Mouse (Mus musculus): Measurements from ENCODE around the gene Bpifb6. TPM values are rescaled to one million over a fixed set of nuclear protein-coding genes. Genes with fewer than 3 reads are reported as not detected.

The Bpifb6 gene
- polyA plus RNA-seq, 1 experiment from 2014 or later: not detected

- no peak for ATAC-seq (ENCODE audit: extremely low read depth, insufficient number of reproducible peaks, low FRiP score, low TSS enrichment)
Observed at GRCm38 (mm10) chr2:153914151-153914550, 14.0 kb downstream of the Bpifb6 start.

GRCm38 (mm10) chr2:153917930-153918329, 17.7 kb downstream of the Bpifb6 start, which contains the start of gene Bpifb3:
TSS of gene Bpifb3 (plus strand) at chr2:153918230.
- no peak for ATAC-seq (ENCODE audit: extremely low read depth, insufficient number of reproducible peaks, low FRiP score, low TSS enrichment)
- no peaks in the 10 kb centered on the region for H3K36me3 ChIP-seq
- no peak within 1 kb of the TSS for H3K4me3 ChIP-seq
- peaks cover 13% of the 10 kb centered on the region; the same call in 1 of the 2 replicates for H3K27me3 ChIP-seq (replicated peaks)
- H3K27ac ChIP-seq (replicated peaks): no peak within 1 kb of the TSS
- 74% methylated on average over 8 of the region's 8 CpGs for WGBS
- H3K4me1 ChIP-seq: 0 out of 2 replicates have a peak, but pooled peaks cover 4% of the 10 kb centered on the region
- no peaks in the 10 kb centered on the region for H3K9me3 ChIP-seq
- no peak within 1 kb of the TSS for H3K4me2 ChIP-seq
- no peak within 1 kb of the TSS for H3K9ac ChIP-seq

More at GRCm38 (mm10) chr2:153914151-153914550, 14.0 kb downstream of the Bpifb6 start:
- H3K36me3 ChIP-seq: no peaks in the 10 kb centered on the region
- no peak overlapping the region for H3K4me2 ChIP-seq
- WGBS: 53% methylated on average over 5 of the region's 5 CpGs
- 0 out of 2 replicates have a peak, but pooled peaks cover 4% of the 10 kb centered on the region for H3K4me1 ChIP-seq
- 0 out of 2 replicates have a peak, but pooled peaks cover under 1% of the 10 kb centered on the region for H3K27me3 ChIP-seq (replicated peaks)
- no peak overlapping the region for H3K27ac ChIP-seq (replicated peaks)
- no peak overlapping the region for H3K9ac ChIP-seq
- no peaks in the 10 kb centered on the region for H3K9me3 ChIP-seq
- H3K4me3 ChIP-seq: no peak overlapping the region

- Histone ChIP-seq H3K36me3 (no peaks in the 10 kb centered on the region), H3K4me1 (no peaks in the 10 kb centered on the region), H3K4me2 (no peak overlapping the region), H3K27me3 (replicated peaks) (peaks cover 13% of the 10 kb centered on the region; the same call in 1 of the 2 replicates), H3K27ac (replicated peaks) (no peak overlapping the region), H3K9ac (no peak overlapping the region), H3K4me3 (no peak overlapping the region), H3K9me3 (no peaks in the 10 kb centered on the region)
- 83% methylated on average over 6 of the region's 6 CpGs for WGBS
- ATAC-seq (ENCODE audit: extremely low read depth, insufficient number of reproducible peaks, low FRiP score, low TSS enrichment): no peak
Observed at GRCm38 (mm10) chr2:153921246-153921645, 21.1 kb downstream of the Bpifb6 start.

GRCm38 (mm10) chr2:153929871-153930413, 29.8 kb downstream of the Bpifb6 start:
- Histone ChIP-seq H3K4me3 (no peak overlapping the region), H3K4me2 (no peak overlapping the region), H3K27me3 (replicated peaks) (no peaks in the 10 kb centered on the region), H3K27ac (replicated peaks) (no peak overlapping the region), H3K4me1 (no peaks in the 10 kb centered on the region), H3K9me3 (no peaks in the 10 kb centered on the region), H3K9ac (no peak overlapping the region), H3K36me3 (no peaks in the 10 kb centered on the region)
- ATAC-seq (ENCODE audit: extremely low read depth, insufficient number of reproducible peaks, low FRiP score, low TSS enrichment): peak; percentile 31; the same call in 1 of the 2 replicates
- WGBS: 37% methylated on average over 3 of the region's 3 CpGs

- no peak for ATAC-seq (ENCODE audit: extremely low read depth, insufficient number of reproducible peaks, low FRiP score, low TSS enrichment)
- WGBS: 75% methylated on average over 6 of the region's 6 CpGs
- Histone ChIP-seq H3K36me3 (no peaks in the 10 kb centered on the region), H3K4me3 (no peak overlapping the region), H3K9me3 (no peaks in the 10 kb centered on the region), H3K27me3 (replicated peaks) (no peaks in the 10 kb centered on the region), H3K4me2 (no peak overlapping the region), H3K27ac (replicated peaks) (no peak overlapping the region), H3K4me1 (no peaks in the 10 kb centered on the region), H3K9ac (no peak overlapping the region)
Observed at GRCm38 (mm10) chr2:153931125-153931524, 30.9 kb downstream of the Bpifb6 start.

- Histone ChIP-seq H3K4me3 (no peak overlapping the region), H3K27ac (replicated peaks) (no peak overlapping the region), H3K9me3 (no peaks in the 10 kb centered on the region), H3K4me2 (no peak overlapping the region), H3K4me1 (no peaks in the 10 kb centered on the region), H3K9ac (no peak overlapping the region), H3K36me3 (no peaks in the 10 kb centered on the region), H3K27me3 (replicated peaks) (no peaks in the 10 kb centered on the region)
- no peak for ATAC-seq (ENCODE audit: extremely low read depth, insufficient number of reproducible peaks, low FRiP score, low TSS enrichment)
- 77% methylated on average over 6 of the region's 6 CpGs for WGBS
Observed at GRCm38 (mm10) chr2:153933311-153933710, 33.1 kb downstream of the Bpifb6 start.

- no peaks in the 10 kb centered on the region for H3K27me3 ChIP-seq (replicated peaks)
- H3K4me3 ChIP-seq: no peak overlapping the region
- H3K4me1 ChIP-seq: no peaks in the 10 kb centered on the region
- H3K9me3 ChIP-seq: no peaks in the 10 kb centered on the region
- no peak overlapping the region for H3K4me2 ChIP-seq
- H3K9ac ChIP-seq: no peak overlapping the region
- no peak for ATAC-seq (ENCODE audit: extremely low read depth, insufficient number of reproducible peaks, low FRiP score, low TSS enrichment)
- no peaks in the 10 kb centered on the region for H3K36me3 ChIP-seq
- H3K27ac ChIP-seq (replicated peaks): no peak overlapping the region
- WGBS: 83% methylated on average over 6 of the region's 6 CpGs
Observed at GRCm38 (mm10) chr2:153935348-153935747, 35.2 kb downstream of the Bpifb6 start.

- Histone ChIP-seq H3K4me2 (no peak within 1 kb of the TSS), H3K9ac (no peak within 1 kb of the TSS), H3K4me1 (no peaks in the 10 kb centered on the region), H3K27me3 (replicated peaks) (no peaks in the 10 kb centered on the region), H3K36me3 (no peaks in the 10 kb centered on the region), H3K27ac (replicated peaks) (no peak within 1 kb of the TSS), H3K9me3 (no peaks in the 10 kb centered on the region), H3K4me3 (no peak within 1 kb of the TSS)
- WGBS: 72% methylated on average over 5 of the region's 5 CpGs
- no peak for ATAC-seq (ENCODE audit: extremely low read depth, insufficient number of reproducible peaks, low FRiP score, low TSS enrichment)
Observed at GRCm38 (mm10) chr2:153937843-153938242, 37.7 kb downstream of the Bpifb6 start, which contains the start of gene Bpifb4. TSS of gene Bpifb4 (plus strand) at chr2:153938212.

- Histone ChIP-seq H3K36me3 (no peaks in the 10 kb centered on the region), H3K9ac (no peak overlapping the region), H3K4me1 (no peaks in the 10 kb centered on the region), H3K4me2 (no peak overlapping the region), H3K27me3 (replicated peaks) (peaks cover 16% of the 10 kb centered on the region), H3K27ac (replicated peaks) (no peak overlapping the region), H3K4me3 (no peak overlapping the region), H3K9me3 (no peaks in the 10 kb centered on the region)
- WGBS: 32% methylated on average over 3 of the region's 3 CpGs
- ATAC-seq (ENCODE audit: extremely low read depth, insufficient number of reproducible peaks, low FRiP score, low TSS enrichment): no peak
Observed at GRCm38 (mm10) chr2:153943537-153943936, 43.3 kb downstream of the Bpifb6 start.

GRCm38 (mm10) chr2:153944567-153944966, 44.4 kb downstream of the Bpifb6 start:
- ATAC-seq (ENCODE audit: extremely low read depth, insufficient number of reproducible peaks, low FRiP score, low TSS enrichment): no peak
- no peaks in the 10 kb centered on the region for H3K36me3 ChIP-seq
- no peaks in the 10 kb centered on the region for H3K9me3 ChIP-seq
- 84% methylated on average over 8 of the region's 8 CpGs for WGBS
- H3K4me2 ChIP-seq: no peak overlapping the region
- peaks cover 16% of the 10 kb centered on the region for H3K27me3 ChIP-seq (replicated peaks)
- H3K4me1 ChIP-seq: no peaks in the 10 kb centered on the region
- no peak overlapping the region for H3K27ac ChIP-seq (replicated peaks)
- no peak overlapping the region for H3K4me3 ChIP-seq
- no peak overlapping the region for H3K9ac ChIP-seq

- Histone ChIP-seq H3K27me3 (replicated peaks) (peaks cover 8% of the 10 kb centered on the region; the same call in 1 of the 2 replicates), H3K4me3 (no peak overlapping the region), H3K9me3 (no peaks in the 10 kb centered on the region), H3K4me1 (no peaks in the 10 kb centered on the region), H3K9ac (no peak overlapping the region), H3K36me3 (no peaks in the 10 kb centered on the region), H3K27ac (replicated peaks) (no peak overlapping the region), H3K4me2 (no peak overlapping the region)
- ATAC-seq (ENCODE audit: extremely low read depth, insufficient number of reproducible peaks, low FRiP score, low TSS enrichment): no peak
- WGBS: 22% methylated on average over 6 of the region's 6 CpGs
Observed at GRCm38 (mm10) chr2:153952897-153953296, 52.7 kb downstream of the Bpifb6 start.

- H3K4me1 ChIP-seq: no peaks in the 10 kb centered on the region
- WGBS: 5% methylated on average over 6 of the region's 6 CpGs
- no peak for ATAC-seq (ENCODE audit: extremely low read depth, insufficient number of reproducible peaks, low FRiP score, low TSS enrichment)
- H3K27ac ChIP-seq (replicated peaks): no peak overlapping the region
- no peaks in the 10 kb centered on the region for H3K36me3 ChIP-seq
- peaks cover 3% of the 10 kb centered on the region; the same call in 1 of the 2 replicates for H3K27me3 ChIP-seq (replicated peaks)
- H3K4me2 ChIP-seq: peak overlapping the region; percentile 16
- no peak overlapping the region for H3K4me3 ChIP-seq
- no peaks in the 10 kb centered on the region for H3K9me3 ChIP-seq
- no peak overlapping the region for H3K9ac ChIP-seq
Observed at GRCm38 (mm10) chr2:153953836-153954235, 53.6 kb downstream of the Bpifb6 start.

Data from heart, embryonic 13.5 days (tissue).